Mouse (Mus musculus) lung, postnatal 25 days (tissue): ENCODE data around the gene Traf2.

Experiments used
- DNase-seq: peaks from one replicate; pipeline ENCODE4 v3.0.0; 2022; ENCODE audit warnings: low spot score

Gene Traf2

DNA sequence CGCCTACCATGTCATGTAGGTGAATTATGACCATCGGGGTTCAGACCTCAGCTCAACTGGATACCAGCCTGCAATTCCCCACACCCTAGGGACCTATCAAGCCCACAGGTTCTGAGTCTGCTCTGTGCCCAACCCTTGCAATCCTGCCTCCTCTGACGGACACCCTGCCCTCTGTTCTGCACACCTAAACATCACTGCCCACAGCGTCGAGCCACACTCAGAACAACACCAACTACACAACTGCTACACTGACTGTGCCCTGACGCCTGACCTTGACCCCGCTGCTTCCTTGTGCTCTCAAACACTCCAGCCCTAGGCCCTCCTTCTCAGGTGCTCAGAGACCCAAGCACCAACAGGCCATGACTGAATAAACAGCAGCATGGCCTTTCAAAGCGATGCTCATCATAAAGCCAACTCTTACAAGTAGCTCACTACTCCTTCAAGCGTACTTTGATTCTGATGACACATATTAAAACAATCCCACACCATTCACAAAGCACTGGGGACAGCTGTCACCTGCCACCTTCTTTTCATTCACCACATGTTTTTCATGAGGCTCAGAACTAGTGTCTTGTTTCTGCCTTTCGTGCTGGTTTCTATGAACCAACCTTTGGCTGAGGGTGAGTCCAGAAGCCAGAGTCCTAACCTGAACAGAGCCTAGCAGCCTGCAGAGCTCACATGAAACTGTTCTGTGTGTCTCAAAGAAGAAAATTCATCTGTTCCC lies 4.9 kb downstream of the Traf2 start:
- DNase-seq, result peak; percentile 13

DNA sequence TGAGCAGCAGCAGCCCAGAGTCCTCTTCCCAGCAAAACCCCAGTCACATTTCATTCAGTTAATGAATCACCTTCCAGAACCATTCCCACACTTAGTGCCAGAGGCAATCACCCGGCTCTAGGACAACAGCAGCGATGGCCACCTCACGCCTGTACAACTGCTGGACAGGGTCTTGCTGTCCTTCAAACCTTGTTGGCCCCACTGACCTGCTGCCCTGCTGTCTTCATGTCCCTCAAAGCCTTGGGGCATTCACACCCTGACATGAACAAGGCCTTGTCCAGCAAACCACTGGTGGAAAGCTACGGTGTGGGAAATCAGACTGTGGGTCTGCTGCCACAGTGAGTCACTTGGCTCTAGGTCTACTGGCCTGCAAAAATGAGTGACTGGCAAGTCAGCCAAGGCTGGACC lies 6.2 kb downstream of the Traf2 start:
- DNase-seq, result no peak

GRCm38 (mm10) chr2:25536531-25536930 lies 10.2 kb downstream of the Traf2 start:
- no peak for DNase-seq

DNA sequence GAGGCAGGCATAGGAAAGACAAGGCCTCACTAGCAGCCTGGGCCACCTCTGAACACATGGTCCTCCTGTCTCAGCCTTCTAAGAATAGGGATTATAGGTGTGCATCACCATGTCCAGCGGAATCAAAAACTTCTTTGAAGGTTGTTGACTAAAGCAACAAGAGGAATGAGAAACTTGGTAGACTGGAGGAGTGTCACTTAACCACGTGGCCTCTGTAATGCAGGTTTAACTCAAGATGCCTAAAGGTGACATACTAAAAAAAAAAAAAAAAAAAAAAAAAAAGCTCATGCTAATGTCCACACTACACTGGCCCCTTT lies 11.9 kb downstream of the Traf2 start:
- no peak for DNase-seq

DNA sequence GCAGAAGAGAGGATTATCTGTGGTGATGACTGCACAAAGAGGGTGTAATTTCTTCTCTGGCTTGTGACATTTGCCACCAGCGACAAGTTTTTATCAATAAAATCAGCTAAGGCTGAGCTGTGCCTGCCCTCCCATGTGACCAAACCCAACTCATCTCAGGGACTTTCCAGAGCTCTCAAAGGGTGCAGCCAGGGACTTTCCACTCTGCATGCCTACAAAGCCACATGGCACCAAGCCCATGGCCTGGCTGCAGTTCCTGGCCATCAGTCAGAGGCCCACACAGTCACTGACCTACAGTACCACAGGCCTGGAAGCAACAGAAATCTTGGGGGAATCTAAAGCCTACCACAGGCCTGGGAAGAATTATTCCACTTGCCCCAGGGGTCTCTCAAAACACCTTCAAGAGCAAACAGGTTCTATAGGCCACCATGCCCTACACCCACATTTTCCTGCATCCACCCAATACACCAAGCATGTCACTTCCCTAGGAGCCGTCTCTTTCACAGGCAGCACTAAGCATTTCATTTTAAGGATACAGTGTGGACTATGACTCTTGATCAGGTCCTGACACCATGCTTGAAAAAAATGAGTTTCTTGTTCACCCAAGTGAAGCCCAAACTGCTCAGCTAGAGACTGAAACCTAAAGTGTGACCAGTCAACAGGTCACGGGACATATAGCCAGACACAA lies 12.4 kb downstream of the Traf2 start:
- DNase-seq, result peak; percentile 88

- no peak for DNase-seq
Measured at GRCm38 (mm10) chr2:25533707-25534106, 13.0 kb downstream of the Traf2 start.

DNA sequence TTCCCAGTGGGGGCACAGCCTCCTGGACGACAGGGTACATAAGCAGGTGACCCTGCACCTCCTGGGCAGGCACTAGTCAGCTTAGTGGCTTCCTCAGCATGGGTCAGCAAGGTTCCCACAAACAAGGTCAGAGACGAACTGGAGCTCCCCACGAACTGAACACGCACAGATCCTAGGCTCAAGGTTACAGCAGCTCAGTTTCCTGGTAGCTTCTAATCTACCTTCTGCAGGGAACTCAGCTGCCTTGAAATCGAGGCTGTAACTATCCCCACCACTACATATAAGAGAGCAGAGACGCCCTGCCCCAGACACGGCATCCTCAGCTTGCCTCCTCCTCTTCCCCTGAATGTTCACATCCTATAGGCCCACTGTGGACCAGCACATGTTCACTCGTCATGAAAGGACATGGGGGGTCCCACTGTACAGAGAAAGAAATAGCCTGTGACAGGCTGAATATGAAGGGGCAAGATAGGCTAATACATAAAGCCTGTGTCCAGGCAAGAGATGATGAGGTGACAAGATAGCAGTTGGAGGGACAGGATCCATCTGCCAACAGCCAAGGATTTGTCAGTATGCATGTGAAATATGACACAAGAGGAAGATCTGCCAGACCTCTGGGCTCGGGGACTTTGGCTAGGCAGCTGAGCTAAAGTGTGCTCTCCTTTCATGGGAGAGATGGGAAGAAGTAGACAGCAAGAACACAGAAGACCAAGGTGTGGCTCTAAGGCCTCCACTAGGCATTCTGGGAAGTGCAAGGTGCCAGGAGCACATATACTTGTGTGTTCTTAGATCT lies 20.0 kb downstream of the Traf2 start:
- DNase-seq, result no peak

DNA sequence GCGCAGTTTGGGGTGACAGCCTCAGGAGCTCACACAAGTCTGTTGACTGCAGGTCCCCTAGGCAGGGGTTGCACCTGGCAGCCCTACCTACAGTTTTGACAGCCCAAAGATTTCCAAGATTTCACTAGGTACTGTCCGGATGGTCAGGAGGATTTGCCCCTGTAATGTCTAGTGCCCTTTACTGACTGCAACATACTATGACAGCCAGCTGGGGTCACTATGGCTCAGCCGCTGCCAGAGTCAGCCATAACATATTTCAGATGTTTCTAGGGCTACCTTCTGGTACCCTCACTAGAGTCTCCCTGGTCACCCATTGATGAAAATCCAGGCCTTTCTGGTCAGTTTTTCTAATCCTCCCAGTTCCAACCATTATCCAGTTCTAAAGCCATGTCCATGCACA lies 36.8 kb downstream of the Traf2 start:
- peak; percentile 3 for DNase-seq

DNA sequence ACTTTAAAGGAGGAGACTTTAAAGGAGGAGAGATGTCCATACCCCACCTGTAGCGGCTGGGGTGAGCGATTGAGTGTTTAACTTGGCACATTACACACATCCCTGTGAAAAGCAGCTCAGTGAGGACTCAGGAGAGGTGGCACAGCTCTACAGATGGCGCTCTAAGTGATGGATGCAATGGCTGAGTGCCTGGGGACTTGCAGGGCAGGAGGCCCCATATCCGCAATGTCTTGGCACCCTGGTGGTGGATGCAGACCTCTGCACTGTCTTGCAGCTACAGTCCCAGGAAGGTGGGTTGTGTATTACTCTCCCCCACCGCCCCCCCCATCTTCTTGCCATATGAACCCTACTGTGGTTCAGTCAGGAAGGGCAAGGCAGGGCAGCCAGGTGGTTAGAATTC lies 39.8 kb downstream of the Traf2 start:
- peak; percentile 16 for DNase-seq

GRCm38 (mm10) chr2:25505860-25506259 lies 40.9 kb downstream of the Traf2 start:
- no peak for DNase-seq

- no peak for DNase-seq
Measured at GRCm38 (mm10) chr2:25505000-25505399, 41.7 kb downstream of the Traf2 start.

GRCm38 (mm10) chr2:25504538-25504937 lies 42.2 kb downstream of the Traf2 start:
- no peak for DNase-seq

- no peak for DNase-seq
Measured at GRCm38 (mm10) chr2:25502726-25503125, 44.0 kb downstream of the Traf2 start.

DNA sequence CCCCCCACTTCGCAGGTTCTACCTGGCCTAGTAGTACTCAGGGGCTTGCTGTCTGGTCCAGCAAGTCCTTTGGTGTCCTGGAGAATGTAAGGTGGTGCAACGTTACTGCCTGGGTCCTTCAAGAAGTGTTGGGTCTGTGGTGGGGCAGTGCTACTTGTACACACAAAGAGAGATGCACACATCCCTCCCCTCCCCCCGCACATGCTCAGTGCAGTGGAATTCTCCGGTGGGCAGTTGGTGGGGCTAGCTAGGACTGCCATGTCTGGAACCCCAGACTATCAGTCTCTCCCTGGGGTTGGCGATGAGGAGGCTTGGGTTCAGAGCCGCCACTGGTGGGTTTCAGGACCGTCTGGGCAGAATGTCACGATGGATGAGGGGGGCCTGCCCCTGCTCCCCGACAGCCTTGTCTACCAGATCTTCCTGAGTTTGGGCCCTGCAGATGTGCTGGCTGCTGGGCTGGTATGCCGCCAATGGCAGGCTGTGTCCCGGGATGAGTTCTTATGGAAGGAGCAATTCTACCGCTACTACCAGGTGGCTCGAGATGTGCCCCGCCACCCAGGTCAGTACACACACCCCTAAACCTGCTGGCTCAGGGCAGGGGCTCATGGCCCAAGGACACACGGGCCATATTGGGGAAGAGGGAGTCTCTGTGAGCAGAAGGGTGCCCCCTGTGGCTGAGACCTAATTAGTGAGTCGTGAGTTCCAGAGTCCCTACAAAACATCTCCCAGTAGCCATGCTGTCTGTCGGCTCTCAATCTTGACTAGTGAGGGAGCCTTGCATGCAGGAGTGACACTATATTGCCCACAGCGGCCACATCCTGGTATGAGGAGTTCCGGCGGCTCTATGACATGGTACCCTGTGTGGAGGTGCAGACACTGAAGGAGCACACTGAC lies 44.9 kb downstream of the Traf2 start, which contains the start of gene C8g:
TSS of gene C8g (minus strand) at position 127 of the 894 bp plus-strand sequence.
- DNase-seq, result no peak

DNA sequence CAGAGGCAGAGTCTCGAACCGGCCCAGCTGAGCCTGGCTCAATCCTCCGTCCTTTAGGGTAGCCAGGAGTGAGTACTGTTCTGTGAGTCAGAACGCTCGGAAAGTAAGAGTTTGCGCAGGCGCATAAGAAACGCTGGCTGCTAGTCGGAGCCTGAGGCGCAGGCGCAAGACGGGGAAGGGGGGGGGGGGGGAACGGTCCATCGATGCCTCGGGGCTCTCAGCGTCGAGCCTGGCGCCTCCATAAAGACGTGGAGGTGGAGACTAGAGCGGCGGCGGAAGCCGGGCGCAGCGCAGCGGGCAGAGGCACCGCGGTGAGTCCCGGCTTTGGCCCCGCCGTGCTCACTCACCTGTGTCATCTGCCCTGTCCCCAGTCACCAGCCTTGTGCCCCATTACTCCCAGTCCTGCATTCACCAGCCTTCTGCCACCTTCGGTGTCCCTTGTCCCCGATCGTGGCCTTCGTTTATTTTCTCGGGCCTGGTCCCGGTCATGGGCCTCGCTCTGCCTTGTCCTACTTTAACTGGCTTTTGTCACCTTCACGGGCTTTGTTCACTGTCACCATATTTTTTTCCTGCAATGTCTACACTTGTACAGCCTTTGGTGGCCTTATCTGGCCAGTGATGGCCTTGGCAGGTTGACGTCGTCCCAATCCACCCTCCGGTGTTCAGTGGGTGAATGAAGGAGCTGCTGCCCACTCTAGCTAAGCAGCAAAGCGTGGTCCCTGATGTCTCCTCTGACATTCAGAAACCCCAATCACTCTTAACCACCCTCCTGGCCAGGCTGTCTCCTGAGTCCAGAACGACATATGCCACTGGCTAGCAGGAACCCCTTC lies 45.9 kb downstream of the Traf2 start, which contains the start of gene Fbxw5:
TSS of gene Fbxw5 (plus strand) at position 175 of the 830 bp plus-strand sequence.
- DNase-seq, result peak; percentile 89

GRCm38 (mm10) chr2:25500071-25500575 lies 46.6 kb downstream of the Traf2 start:
- no peak for DNase-seq

DNA sequence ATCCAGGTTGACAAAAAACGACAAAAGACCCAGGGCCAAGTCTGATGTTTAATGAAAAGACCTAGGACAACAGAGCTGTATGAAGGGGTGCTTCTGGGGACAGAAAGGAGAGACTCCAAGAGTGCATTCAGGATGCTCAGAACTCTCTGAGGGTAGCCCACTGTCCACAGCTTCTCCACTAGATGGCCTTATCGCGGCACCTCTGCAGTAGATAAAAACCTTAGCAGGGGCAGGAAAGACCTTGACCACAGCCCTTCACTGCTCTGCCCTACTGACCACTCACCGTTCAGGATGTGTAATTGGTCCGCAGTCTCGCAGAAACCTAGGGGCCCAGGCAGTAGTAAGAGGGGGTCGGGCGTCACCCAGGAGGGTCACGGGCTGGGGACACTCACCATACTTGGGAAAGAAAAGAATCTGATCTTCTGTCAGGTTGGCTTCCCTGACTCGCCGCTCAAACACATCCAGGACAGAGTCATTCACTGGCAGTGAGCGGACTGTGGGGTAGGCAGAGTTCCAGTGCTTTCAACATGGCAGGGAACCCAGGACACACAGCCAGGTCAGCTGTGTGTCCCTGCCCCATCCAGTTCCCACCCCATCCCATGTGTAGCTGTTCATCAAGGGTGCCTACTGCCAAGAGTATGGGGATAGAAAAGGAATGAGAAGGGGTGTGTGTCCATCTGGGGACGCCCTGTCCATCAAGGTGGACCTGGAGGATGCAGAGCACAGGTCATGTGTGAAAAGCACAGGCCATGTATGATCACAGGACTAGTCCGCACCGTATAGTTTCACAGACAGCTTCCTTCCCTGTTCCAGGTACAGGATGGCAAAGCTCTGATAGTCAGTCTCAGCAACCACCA lies 47.9 kb downstream of the Traf2 start:
- no peak for DNase-seq

DNA sequence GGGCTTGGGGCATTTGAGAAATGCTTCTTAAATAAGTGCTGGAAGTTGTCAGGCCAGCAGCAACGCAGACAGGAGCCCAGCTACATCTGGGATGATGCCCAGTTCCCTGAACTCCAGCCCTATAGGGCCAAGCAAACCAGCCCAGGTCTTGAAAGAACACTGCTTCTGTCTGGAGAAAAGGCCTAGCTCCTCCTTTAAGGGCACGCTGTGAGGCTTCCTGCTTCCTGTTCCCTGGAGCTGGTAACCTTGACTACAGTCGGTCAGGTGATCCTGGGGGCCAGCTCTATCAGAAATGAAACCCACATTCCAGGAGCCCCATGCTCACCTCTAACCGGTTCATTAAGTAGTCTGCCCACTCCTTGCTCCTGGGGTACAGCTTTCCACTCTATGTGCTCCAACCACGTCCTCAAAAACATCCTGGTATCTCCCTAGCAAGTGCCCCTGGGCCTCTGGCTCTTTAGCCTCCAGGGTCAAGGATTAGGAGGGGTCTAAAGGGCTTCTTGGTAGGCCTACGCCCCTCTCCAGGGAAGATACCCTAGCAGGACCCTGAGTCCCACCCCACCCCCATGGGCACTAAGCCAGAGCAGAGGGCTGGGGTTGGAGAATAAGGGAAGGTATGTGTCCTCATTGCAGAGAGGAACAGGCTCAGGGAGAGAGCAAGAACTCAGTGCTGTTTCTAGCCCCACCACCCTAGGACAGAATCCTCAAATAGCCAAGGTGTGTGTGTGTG lies 48.7 kb downstream of the Traf2 start:
- no peak for DNase-seq

- peak; percentile 18 for DNase-seq
Measured at GRCm38 (mm10) chr2:25496462-25496861, 50.3 kb downstream of the Traf2 start.
